Comparison of ENCODE assay signal across 9 mouse cellular contexts in the genomic region with DNA sequence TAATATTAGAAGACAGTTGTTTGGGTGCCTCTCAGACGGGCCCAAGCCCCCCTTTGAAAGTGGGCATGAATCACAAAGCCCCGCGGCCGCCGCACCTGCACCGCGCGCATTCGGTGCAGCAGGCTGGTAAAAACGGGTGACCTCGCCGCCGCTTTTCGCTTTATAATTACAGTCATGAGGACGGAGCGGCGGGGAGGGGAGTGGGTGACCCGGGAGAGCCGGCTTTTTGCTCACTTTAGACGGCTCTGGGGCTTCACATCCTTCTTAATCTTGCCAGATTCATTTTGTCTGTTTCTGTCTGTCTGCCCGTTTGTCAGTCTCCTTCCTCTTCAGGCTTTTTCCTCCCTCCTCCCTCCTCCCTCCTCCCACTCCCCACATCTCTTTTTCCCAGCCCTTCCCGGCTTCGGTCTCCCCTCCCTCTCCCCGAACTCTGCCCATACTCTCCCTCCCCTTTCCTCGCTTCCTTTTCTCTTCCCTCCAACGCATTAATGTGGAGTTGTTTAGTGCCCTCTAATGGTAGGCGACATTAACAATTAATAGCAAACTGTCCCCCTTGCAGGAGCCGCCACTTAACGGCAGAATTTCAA. TPM values are rescaled to one million over a fixed set of nuclear protein-coding genes. Genes with fewer than 3 reads are reported as not detected.
A peak's percentile ranks its signal among the peaks of the same experiment; 100 is the strongest.
DNase-seq lines count a peak whose midpoint lies in the region; ATAC-seq lines count a peak whose summit lies in the region.
"Had no signal": no experiment of that assay in that cellular context is flagged by ENCODE, and none has a peak within 500 bp of the region (broad histone marks: within the 10 kb centered on the region; RNA-seq: fewer than 3 reads in every experiment).

No protein-coding gene starts in this region.

- peaks cover 25% of the 10 kb centered on the region for H3K4me1 ChIP-seq in forebrain, embryonic 12.5 days
- H3K4me1 ChIP-seq in hindbrain, embryonic 14.5 days (replicated peaks; ENCODE audit: control insufficient read depth, insufficient read depth, low read length) = peaks cover 24% of the 10 kb centered on the region
- peaks cover 28% of the 10 kb centered on the region for H3K4me1 ChIP-seq in liver, embryonic 12.5 days

- DNase-seq in gastrocnemius, adult 18-20 months (ENCODE audit: low spot score) = peak; percentile 52
- no peak for DNase-seq in gastrocnemius, adult 8-10 months (ENCODE audit: low spot score in 2 of 2)
- peak; percentile 12 to 24 for DNase-seq in adrenal gland, postnatal 36 days
- peak; percentile 86 for DNase-seq in hindbrain, embryonic 14.5 days (ENCODE audit: low spot score)
- DNase-seq in naive thymus-derived CD4-positive, alpha-beta T cell, adult 2 months (ENCODE audit: low read depth) = peak; percentile 35
- DNase-seq in B cell, adult 2 months = no peak

- H3K9me3 ChIP-seq in forebrain, embryonic 12.5 days = no peaks in the 10 kb centered on the region
- no peaks in the 10 kb centered on the region for H3K9me3 ChIP-seq in hindbrain, embryonic 14.5 days (ENCODE audit: control insufficient read depth, low read length)
- H3K9me3 ChIP-seq in liver, embryonic 12.5 days (replicated peaks) = no peaks in the 10 kb centered on the region

- peak overlapping the region; percentile 94 for H3K4me2 ChIP-seq in forebrain, embryonic 12.5 days
- peak overlapping the region; percentile 97 for H3K4me2 ChIP-seq in hindbrain, embryonic 14.5 days (replicated peaks)
- H3K4me2 ChIP-seq in liver, embryonic 12.5 days = peak overlapping the region; percentile 68

- H3K9ac ChIP-seq in forebrain, embryonic 12.5 days = peak overlapping the region; percentile 71
- peak overlapping the region; percentile 48; the same call in 1 of the 2 replicates for H3K9ac ChIP-seq in hindbrain, embryonic 14.5 days
- no peak overlapping the region for H3K9ac ChIP-seq in liver, embryonic 12.5 days

- WGBS in forebrain, embryonic 12.5 days = under 1% methylated on average over 29 of the region's 29 CpGs
- under 1% methylated on average over 29 of the region's 29 CpGs for WGBS in hindbrain, embryonic 14.5 days
- 1% methylated on average over 29 of the region's 29 CpGs for WGBS in liver, embryonic 12.5 days (ENCODE audit: insufficient replicate concordance)

- peaks cover 35% of the 10 kb centered on the region for H3K27me3 ChIP-seq in forebrain, embryonic 12.5 days
- peaks cover 35% of the 10 kb centered on the region; the same call in 1 of the 2 replicates for H3K27me3 ChIP-seq in hindbrain, embryonic 14.5 days (ENCODE audit: control insufficient read depth, insufficient read depth, low read length)
- H3K27me3 ChIP-seq in liver, embryonic 12.5 days (replicated peaks) = peaks cover 71% of the 10 kb centered on the region

- no peaks in the 10 kb centered on the region for H3K36me3 ChIP-seq in forebrain, embryonic 12.5 days (replicated peaks)
- no peaks in the 10 kb centered on the region for H3K36me3 ChIP-seq in hindbrain, embryonic 14.5 days (replicated peaks; ENCODE audit: control insufficient read depth, insufficient read depth)
- H3K36me3 ChIP-seq in liver, embryonic 12.5 days = no peaks in the 10 kb centered on the region

- peak overlapping the region; percentile 79 for H3K27ac ChIP-seq in forebrain, embryonic 12.5 days
- 0 out of 2 replicates have a peak overlapping the region, but pooled peaks have one; percentile 9 for H3K27ac ChIP-seq in hindbrain, embryonic 14.5 days
- H3K27ac ChIP-seq in liver, embryonic 12.5 days = 0 out of 2 replicates have a peak overlapping the region, but pooled peaks have one; percentile 21
- H3K27ac ChIP-seq: macrophage had no signal

- H3K4me3 ChIP-seq in forebrain, embryonic 12.5 days (replicated peaks) = peak overlapping the region; percentile 57
- peak overlapping the region; percentile 61 for H3K4me3 ChIP-seq in hindbrain, embryonic 14.5 days (replicated peaks; ENCODE audit: low read length)
- peak overlapping the region; percentile 54 for H3K4me3 ChIP-seq in liver, embryonic 12.5 days

- peak; percentile 69 for ATAC-seq in forebrain, embryonic 12.5 days (ENCODE audit: low FRiP score)
- ATAC-seq in hindbrain, embryonic 14.5 days (ENCODE audit: low FRiP score) = peak; percentile 66
- ATAC-seq in liver, embryonic 12.5 days = no peak

RNA-seq across cellular contexts. Expression of a gene that starts 1.6 kb away (rescaled TPM):
- 1 to 10 TPM; 4.7 to 6.1 TPM for total RNA-seq in gastrocnemius, adult 18-20 months (2021)
- total RNA-seq in gastrocnemius, adult 8-10 months (2022) = 1 to 10 TPM; 2.3 to 3.5 (median 2.5) TPM
- 10 to 100 TPM; 11.5 to 16.5 TPM for total RNA-seq in adrenal gland, postnatal 36 days (2021)
- polyA plus RNA-seq in forebrain, embryonic 12.5 days (2016; fragmentation: Nextera tagmentation; extraction: Ambion mirVana) = 23.3 and 25.9 TPM in 2 replicates
- polyA plus RNA-seq in hindbrain, embryonic 14.5 days (2014; fragmentation: Nextera tagmentation; extraction: Ambion mirVana) = 4.6 and 5.6 TPM in 2 replicates
- polyA plus RNA-seq in liver, embryonic 12.5 days (2016; fragmentation: Nextera tagmentation; extraction: Ambion mirVana) = 7.4 and 8.3 TPM in 2 replicates
- polyA plus RNA-seq: macrophage had no signal

Comparison
In these comparisons a context has a peak if more than half of its experiments do, and no peak if none do; other contexts are left out.
1. DNase-seq: peak in gastrocnemius, adult 18-20 months (single experiment), adrenal gland, postnatal 36 days (2 of 2), hindbrain, embryonic 14.5 days (single experiment) and naive thymus-derived CD4-positive, alpha-beta T cell, adult 2 months (single experiment); none in gastrocnemius, adult 8-10 months (0 of 2) and B cell, adult 2 months (0 of 2).
2. H3K27ac ChIP-seq: peak in every context shown above with its lines; median percentile 79 in forebrain, embryonic 12.5 days; 21 in liver, embryonic 12.5 days; 9 in hindbrain, embryonic 14.5 days.
3. Peak in every context shown above with its lines, with median percentiles within 50 percentile points of each other: H3K4me2 ChIP-seq and H3K4me3 ChIP-seq.